Mouse (Mus musculus) skeletal muscle tissue, adult 2 months (tissue): Measurements from ENCODE around the gene Celsr3.
A peak's percentile ranks its signal among the peaks of the same experiment; 100 is the strongest.

Experiments used
- DNase-seq: peaks from one replicate; pipeline ENCODE4 v3.0.0-alpha.2; 2012; ENCODE audit warnings: low read depth, low spot score

The Celsr3 gene

GRCm38 (mm10) chr9:108806831-108807230 is 19.3 kb upstream of the Celsr3 start:
- DNase-seq: peak; percentile 88

DNA sequence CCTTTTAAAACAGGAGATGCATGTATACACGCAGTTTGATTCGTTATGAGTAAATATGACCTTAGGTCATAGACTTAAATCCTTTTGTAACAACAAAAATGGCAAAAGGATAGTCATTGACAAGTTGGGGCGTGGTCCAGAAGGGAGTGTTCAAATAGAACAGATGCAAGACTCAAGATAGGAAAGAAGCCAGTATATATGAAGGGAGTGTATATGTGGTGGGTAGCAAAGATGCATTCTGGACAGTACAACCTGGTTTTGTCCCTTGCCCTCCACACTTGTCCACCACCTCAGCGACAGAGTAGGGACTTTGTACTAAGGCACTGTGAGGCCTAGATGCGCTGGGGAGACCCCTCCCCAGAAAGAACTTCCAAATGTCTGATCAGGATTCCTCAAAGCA is 18.4 kb upstream of the Celsr3 start:
- DNase-seq: no peak

DNA sequence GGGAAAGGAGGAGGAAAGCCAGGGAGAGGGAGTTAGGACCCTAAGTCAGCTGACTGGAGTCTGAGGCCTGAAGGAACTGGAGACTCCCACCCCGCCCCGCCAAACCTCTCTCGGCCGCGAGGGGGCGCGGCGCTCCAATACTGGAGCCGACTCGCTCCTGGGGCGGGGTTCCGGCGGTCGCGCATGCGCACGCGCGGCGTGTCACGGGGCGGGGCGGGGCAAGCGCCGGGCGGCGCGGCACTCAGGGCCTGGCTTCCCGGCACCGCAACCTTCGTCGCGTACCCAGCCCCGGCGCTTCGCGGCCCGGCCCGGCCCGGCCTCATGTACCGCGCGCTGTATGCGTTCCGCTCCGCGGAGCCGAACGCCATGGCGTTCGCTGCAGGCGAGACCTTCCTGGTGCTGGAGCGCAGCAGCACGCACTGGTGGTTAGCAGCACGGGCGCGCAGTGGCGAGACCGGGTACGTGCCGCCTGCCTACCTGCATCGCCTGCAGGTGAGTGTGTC is 17.9 kb upstream of the Celsr3 start, which contains the start of gene Nckipsd:
Nckipsd (plus strand) TSS at position 206 of the 503 bp plus-strand sequence.
- DNase-seq: peak; percentile 86

DNA sequence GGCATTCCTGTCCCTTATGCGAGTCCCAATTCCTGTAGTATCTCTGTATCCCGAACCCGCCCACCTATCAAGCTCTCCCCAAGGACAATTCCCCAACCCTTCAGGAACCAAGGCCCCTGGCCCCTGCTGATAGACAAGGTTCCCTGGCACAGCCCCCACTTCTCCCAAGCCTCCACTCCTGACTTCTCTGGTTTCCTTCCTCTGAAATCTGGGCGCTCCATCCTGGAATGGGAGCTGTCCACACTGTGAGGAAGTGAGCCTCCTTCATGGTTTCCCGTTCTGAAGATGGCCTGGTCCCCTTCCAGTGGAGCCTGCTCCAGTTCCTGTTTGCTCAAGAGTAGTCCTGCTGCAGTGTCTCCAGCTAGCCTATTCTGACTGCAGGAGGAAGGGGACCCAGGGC is 16.9 kb upstream of the Celsr3 start:
- no peak for DNase-seq

DNA sequence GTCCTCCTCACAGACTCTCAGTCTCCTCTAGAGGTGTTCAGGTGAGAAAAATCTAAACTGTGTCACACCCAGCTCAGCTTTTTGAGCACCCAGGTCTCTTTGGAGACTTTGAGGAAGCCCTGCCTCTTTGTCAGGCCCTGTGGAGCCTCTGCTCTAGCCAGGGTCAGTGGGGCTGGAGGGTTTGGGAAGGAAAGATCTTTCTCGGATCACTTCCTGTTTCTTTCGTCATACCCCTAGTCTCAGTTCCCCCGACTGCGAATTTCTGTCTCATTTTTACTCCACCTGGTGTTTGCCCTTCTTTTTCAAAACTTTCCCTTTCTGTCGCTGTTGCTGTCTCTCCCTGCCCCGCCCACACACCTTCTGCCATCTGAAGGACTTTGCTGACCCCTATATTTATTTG is 16.4 kb upstream of the Celsr3 start:
- no peak for DNase-seq

GRCm38 (mm10) chr9:108810516-108810915 is 15.6 kb upstream of the Celsr3 start:
- no peak for DNase-seq

- DNase-seq: no peak
Measured at GRCm38 (mm10) chr9:108815557-108815956, 10.6 kb upstream of the Celsr3 start.

DNA sequence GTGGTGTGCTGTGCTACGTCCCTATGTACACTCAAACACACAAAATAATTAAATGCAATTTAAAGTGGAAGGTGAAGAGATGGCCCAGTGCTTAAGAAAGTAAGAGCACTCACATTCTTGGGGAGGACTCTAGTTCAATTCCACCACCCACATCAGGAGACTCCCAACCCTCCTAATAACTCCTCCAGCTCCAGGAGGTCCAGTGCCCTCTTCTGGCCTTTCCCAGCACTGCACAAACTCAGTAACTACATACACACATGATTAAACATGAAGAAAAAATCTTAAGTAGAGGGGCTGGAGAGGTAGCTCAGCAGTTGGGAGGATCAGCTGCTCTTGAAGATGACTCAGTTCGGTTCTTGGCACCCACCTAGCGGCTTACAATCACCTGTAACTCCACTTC is 6.6 kb upstream of the Celsr3 start:
- no peak for DNase-seq

GRCm38 (mm10) chr9:108820077-108820476 is 6.0 kb upstream of the Celsr3 start:
- DNase-seq: no peak

- DNase-seq: no peak
Measured at GRCm38 (mm10) chr9:108824144-108824685, 1.9 kb upstream of the Celsr3 start.

DNA sequence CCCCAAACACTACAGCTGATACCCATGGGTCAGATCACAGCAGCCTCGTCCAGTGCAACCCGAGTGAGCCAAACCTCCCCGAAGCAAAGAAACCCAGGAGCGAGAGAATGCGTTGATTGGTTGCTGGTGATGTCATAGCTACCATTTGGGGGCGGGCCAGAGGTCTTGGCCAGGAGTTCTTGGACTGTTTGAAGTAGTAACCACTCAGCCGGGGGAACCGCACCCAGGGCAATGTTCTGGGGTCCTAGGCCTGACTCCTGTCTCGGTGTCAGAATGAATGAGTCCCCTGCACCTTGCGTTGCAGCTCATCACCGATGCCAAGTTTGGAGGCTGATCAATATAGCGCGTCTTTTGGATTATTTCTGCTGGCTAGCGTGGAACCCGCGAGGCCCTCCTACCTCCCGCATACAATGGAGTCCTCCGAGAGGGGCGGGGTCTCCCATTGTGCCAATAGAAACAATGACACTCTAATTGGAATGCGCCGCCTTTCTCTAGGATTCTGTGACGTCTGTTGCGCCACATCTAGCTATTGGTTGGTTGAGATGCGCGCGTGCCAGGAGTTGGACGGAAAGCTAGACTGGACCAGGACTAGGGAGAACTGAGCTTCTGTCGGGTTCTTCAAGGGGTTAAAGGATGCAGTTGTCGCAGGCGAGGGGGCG is 1.2 kb upstream of the Celsr3 start:
- DNase-seq: no peak

- peak; percentile 66 for DNase-seq
Measured at GRCm38 (mm10) chr9:108826700-108827340, 700 bp downstream of the Celsr3 start.

- DNase-seq: no peak
Measured at GRCm38 (mm10) chr9:108827454-108827853, 1.3 kb downstream of the Celsr3 start.

DNA sequence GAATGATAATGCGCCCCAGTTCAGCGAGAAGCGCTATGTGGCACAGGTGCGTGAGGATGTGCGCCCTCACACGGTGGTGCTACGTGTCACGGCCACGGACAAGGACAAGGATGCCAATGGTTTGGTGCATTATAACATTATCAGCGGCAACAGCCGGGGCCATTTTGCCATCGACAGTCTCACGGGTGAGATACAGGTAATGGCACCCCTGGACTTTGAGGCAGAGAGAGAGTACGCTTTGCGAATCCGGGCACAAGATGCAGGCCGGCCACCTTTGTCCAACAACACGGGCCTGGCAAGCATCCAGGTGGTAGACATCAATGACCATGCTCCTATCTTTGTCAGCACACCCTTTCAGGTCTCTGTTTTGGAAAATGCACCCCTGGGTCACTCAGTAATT is 1.8 kb downstream of the Celsr3 start:
- no peak for DNase-seq

DNA sequence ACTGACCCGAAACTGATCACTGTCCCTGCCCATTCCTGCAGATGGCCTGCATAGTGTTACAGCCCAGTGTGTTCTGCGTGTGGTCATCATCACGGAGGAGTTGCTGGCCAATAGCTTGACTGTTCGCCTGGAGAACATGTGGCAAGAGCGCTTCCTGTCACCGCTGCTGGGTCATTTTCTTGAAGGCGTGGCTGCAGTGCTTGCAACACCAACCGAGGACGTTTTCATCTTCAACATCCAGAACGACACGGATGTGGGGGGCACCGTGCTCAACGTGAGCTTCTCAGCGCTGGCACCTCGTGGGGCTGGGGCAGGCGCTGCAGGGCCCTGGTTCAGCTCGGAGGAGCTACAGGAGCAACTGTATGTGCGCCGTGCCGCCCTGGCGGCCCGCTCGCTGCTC is 5.5 kb downstream of the Celsr3 start:
- no peak for DNase-seq

DNA sequence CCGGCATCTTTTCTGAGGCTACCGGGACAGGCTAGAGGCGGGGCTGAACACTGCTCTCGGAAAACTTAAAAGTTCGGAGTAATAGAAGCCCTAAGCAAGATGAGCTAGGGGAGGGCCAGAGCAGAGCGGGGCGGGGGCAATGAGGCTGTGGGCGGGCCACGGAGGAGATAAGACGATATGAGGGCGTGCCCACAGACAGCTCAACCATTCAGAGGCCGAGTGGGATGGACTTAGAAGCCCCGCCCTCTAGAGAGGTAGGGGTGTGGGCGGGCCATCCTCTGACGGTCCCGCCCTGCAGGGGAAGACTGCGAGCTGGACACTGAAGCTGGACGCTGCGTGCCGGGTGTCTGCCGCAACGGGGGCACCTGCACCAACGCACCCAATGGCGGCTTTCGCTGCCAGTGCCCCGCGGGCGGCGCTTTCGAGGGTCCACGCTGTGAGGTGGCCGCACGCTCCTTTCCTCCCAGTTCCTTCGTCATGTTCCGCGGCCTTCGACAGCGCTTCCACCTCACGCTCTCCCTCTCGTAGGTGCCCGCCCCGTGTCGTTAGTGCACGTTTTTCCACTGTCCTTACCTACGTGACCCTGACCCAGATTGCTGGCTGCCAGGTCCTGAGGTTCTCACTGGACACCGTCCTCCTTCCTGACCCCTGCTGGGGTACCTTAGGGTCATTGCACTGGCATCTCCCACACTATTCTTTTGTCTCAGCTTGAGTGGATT is 6.4 kb downstream of the Celsr3 start:
- peak; percentile 81 for DNase-seq

DNA sequence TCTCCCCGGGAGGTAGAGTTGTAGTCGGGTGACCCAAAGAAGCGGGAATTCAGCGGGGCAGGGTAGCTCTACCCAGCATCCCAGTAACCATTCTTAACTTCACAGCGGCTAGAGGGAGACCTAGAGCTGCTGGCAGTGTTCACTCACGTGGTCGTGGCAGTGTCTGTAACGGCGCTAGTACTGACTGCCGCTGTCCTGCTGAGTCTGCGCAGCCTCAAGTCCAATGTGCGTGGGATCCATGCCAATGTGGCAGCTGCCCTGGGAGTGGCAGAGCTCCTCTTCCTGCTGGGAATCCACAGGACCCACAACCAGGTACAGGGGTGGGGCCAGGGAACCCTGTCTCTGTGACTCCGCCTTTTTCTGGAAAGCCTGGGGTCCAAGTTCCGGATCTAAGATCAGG is 16.9 kb downstream of the Celsr3 start:
- DNase-seq: peak; percentile 70

DNA sequence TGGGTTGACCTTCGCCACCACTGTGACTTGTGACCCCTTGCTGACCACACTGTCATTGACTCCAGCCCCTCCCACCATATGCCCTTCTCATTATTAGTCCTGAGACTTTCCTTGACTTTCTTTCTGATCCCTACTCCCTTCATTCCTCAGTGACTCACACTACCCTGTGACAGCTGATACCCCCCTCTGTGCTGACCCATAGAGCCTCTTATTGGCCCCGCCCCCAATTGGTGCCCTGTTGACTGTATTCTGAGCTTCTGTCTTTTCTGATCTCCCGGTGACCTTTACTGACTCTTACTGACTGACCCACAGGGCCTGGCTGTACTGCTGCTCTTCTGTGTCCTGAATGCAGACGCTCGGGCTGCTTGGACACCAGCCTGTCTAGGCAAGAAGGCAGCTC is 19.3 kb downstream of the Celsr3 start:
- DNase-seq: no peak

GRCm38 (mm10) chr9:108847374-108847773 is 21.3 kb downstream of the Celsr3 start:
- no peak for DNase-seq

GRCm38 (mm10) chr9:108848419-108848818 is 22.3 kb downstream of the Celsr3 start:
- no peak for DNase-seq

DNA sequence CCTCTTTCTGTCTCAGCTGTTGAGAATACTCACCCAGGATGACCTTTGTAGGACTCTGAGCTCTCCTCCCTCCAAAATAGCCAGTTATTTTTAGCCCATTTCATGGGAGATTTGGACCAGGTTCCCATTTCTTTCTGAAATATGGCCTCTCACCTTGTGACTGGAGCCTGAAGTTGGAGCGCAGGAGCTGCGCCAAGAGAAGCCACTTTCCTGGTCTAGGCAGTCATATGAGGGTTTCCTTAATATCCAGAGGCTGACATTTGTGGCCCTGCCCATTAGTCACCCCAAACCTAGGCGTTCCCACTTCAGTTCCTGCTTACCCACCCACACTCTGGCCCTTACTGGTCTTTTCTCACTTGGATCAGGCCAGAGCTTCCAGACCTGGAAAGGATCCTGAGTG is 26.9 kb downstream of the Celsr3 start, which contains the start of gene Slc26a6:
Slc26a6 (plus strand) TSS at position 308 of the 400 bp plus-strand sequence.
- peak; percentile 87 for DNase-seq

GRCm38 (mm10) chr9:108853635-108854240 is 27.6 kb downstream of the Celsr3 start:
- peak; percentile 97 for DNase-seq
